Mouse (Mus musculus): ENCODE measurements at regions not wholly inside any gene's neighbourhood (a gene's known extent, or its start where the extent isn't known, plus 50 kb on each side); places are given as distances from the start of the nearest gene placed in this dataset.
A peak's percentile ranks its signal among the peaks of the same experiment; 100 is the strongest.
"Not testable (repeated sequence)": the region's sequence is repeated elsewhere in the genome, so short reads cannot be mapped to it uniquely, and the experiment has no call there.

- Histone ChIP-seq H3K27ac (no peak overlapping the region), H3K4me3 (no peak overlapping the region)
- intact Hi-C loops (cut with DNase I) = no loop called here
- DNase-seq = no peak
- TF ChIP-seq CTCF (IDR thresholded peaks at IDR 0.05) = no peak
These were observed 527.4 kb upstream of the Gm5150 start for GRCm38 (mm10) chr3:16533643-16534042.

GRCm38 (mm10) chr3:16527511-16527910, 521.3 kb upstream of the Gm5150 start:
- H3K27ac ChIP-seq; intact Hi-C loops (cut with DNase I); H3K4me3 ChIP-seq; DNase-seq: not testable (repeated sequence)

GRCm38 (mm10) chr3:16488431-16488830, 482.2 kb upstream of the Gm5150 start:
- H3K4me3 ChIP-seq; H3K27ac ChIP-seq; intact Hi-C loops (cut with DNase I); DNase-seq: not testable (repeated sequence)

GRCm38 (mm10) chr3:16482750-16483149, 476.5 kb upstream of the Gm5150 start:
- intact Hi-C loops (cut with DNase I) = no loop called here
- no peak for TF ChIP-seq CTCF (IDR thresholded peaks at IDR 0.05)
- Histone ChIP-seq H3K4me3 (no peak overlapping the region), H3K27ac (no peak overlapping the region)
- DNase-seq = no peak

GRCm38 (mm10) chr3:16471360-16471759, 465.1 kb upstream of the Gm5150 start:
- TF ChIP-seq CTCF (IDR thresholded peaks at IDR 0.05) = no peak
- H3K4me3 ChIP-seq = no peak overlapping the region
- intact Hi-C loops (cut with DNase I) = no loop called here
- no peak for DNase-seq
- no peak overlapping the region for H3K27ac ChIP-seq

- Histone ChIP-seq H3K27ac (no peak overlapping the region), H3K4me3 (no peak overlapping the region)
- no peak for DNase-seq
- TF ChIP-seq CTCF (IDR thresholded peaks at IDR 0.05) = peak; percentile 61
- intact Hi-C loops (cut with DNase I) = no loop called here
These were observed 460.2 kb upstream of the Gm5150 start for GRCm38 (mm10) chr3:16466388-16466787.

GRCm38 (mm10) chr3:16465357-16465756, 459.1 kb upstream of the Gm5150 start:
- intact Hi-C loops (cut with DNase I) = no loop called here
- H3K27ac ChIP-seq = no peak overlapping the region
- H3K4me3 ChIP-seq = no peak overlapping the region
- DNase-seq = no peak
- no peak for TF ChIP-seq CTCF (IDR thresholded peaks at IDR 0.05)

- H3K27ac ChIP-seq = no peak overlapping the region
- no peak for DNase-seq
- TF ChIP-seq CTCF (IDR thresholded peaks at IDR 0.05) = no peak
- H3K4me3 ChIP-seq = no peak overlapping the region
- intact Hi-C loops (cut with DNase I) = no loop called here
These were observed 458.1 kb upstream of the Gm5150 start for GRCm38 (mm10) chr3:16464301-16464700.

GRCm38 (mm10) chr3:16433033-16433432, 426.8 kb upstream of the Gm5150 start:
- DNase-seq = no peak
- no peak for TF ChIP-seq CTCF (IDR thresholded peaks at IDR 0.05)
- H3K27ac ChIP-seq = no peak overlapping the region
- H3K4me3 ChIP-seq = no peak overlapping the region
- intact Hi-C loops (cut with DNase I) = no loop called here

- Histone ChIP-seq H3K27ac (no peak overlapping the region), H3K4me3 (no peak overlapping the region)
- TF ChIP-seq CTCF (IDR thresholded peaks at IDR 0.05) = no peak
- no peak for DNase-seq
- intact Hi-C loops (cut with DNase I) = no loop called here
These were observed 425.5 kb upstream of the Gm5150 start for GRCm38 (mm10) chr3:16431819-16432115.

- Histone ChIP-seq H3K4me3 (no peak overlapping the region), H3K27ac (no peak overlapping the region)
- no peak for DNase-seq
- intact Hi-C loops (cut with DNase I) = no loop called here
- TF ChIP-seq CTCF (IDR thresholded peaks at IDR 0.05) = no peak
These were observed 425.0 kb upstream of the Gm5150 start for GRCm38 (mm10) chr3:16431082-16431818.
